Comparison of ENCODE assay signal across 9 mouse cellular contexts in genomic region chr8:121376116-121376950, GRCm38 (mm10).
DNase-seq lines count a peak whose midpoint lies in the region; ATAC-seq lines count a peak whose summit lies in the region.
"Had no signal": no experiment of that assay in that cellular context is flagged by ENCODE, and none has a peak within 500 bp of the region (broad histone marks: within the 10 kb centered on the region; RNA-seq: fewer than 3 reads in every experiment).

No protein-coding gene starts in this region.

- peaks cover 15% of the 10 kb centered on the region for H3K27me3 ChIP-seq in neural tube, embryonic 15.5 days (replicated peaks)
- no peaks in the 10 kb centered on the region for H3K27me3 ChIP-seq in heart, embryonic 15.5 days
- no peaks in the 10 kb centered on the region for H3K27me3 ChIP-seq in stomach, embryonic 16.5 days (ENCODE audit: control insufficient read depth, insufficient read depth, low read length)

- H3K27ac ChIP-seq in neural tube, embryonic 15.5 days (replicated peaks): no peak overlapping the region
- H3K27ac ChIP-seq in heart, embryonic 15.5 days: peak overlapping the region; percentile 94
- H3K27ac ChIP-seq in stomach, embryonic 16.5 days (ENCODE audit: low read length): no peak overlapping the region; the same call in 1 of the 2 replicates
- H3K27ac ChIP-seq: midbrain, embryonic 12.5 days had no signal

- ATAC-seq in neural tube, embryonic 15.5 days (ENCODE audit: low FRiP score): no peak
- peak; percentile 88 for ATAC-seq in heart, embryonic 15.5 days (replicated peaks; ENCODE audit: insufficient number of reproducible peaks, insufficient read depth, low FRiP score, low read depth)
- peak; percentile 35; the same call in 1 of the 2 replicates for ATAC-seq in stomach, embryonic 16.5 days (ENCODE audit: insufficient read depth, low FRiP score)
- ATAC-seq in megakaryocyte, adult 5-6 weeks (ENCODE audit: poor library complexity, severe bottlenecking): no peak

- no peaks in the 10 kb centered on the region for H3K36me3 ChIP-seq in neural tube, embryonic 15.5 days
- H3K36me3 ChIP-seq in heart, embryonic 15.5 days: no peaks in the 10 kb centered on the region
- H3K36me3 ChIP-seq in stomach, embryonic 16.5 days (ENCODE audit: control insufficient read depth, insufficient read depth, low read length): no peaks in the 10 kb centered on the region
- H3K36me3 ChIP-seq: midbrain, embryonic 12.5 days had no signal

- H3K9me3 ChIP-seq in neural tube, embryonic 15.5 days (replicated peaks): no peaks in the 10 kb centered on the region
- H3K9me3 ChIP-seq in heart, embryonic 15.5 days (replicated peaks): no peaks in the 10 kb centered on the region
- H3K9me3 ChIP-seq in stomach, embryonic 16.5 days (replicated peaks; ENCODE audit: control insufficient read depth, low read length): no peaks in the 10 kb centered on the region
- H3K9me3 ChIP-seq: midbrain, embryonic 12.5 days had no signal

- WGBS in neural tube, embryonic 15.5 days: 60% methylated on average over 10 of the region's 10 CpGs
- 35% methylated on average over 10 of the region's 10 CpGs for WGBS in heart, embryonic 15.5 days
- 66% methylated on average over 10 of the region's 10 CpGs for WGBS in stomach, embryonic 16.5 days

- no peak overlapping the region for H3K4me3 ChIP-seq in neural tube, embryonic 15.5 days (replicated peaks)
- H3K4me3 ChIP-seq in heart, embryonic 15.5 days: no peak overlapping the region
- H3K4me3 ChIP-seq in stomach, embryonic 16.5 days (replicated peaks; ENCODE audit: low read length): no peak overlapping the region
- H3K4me3 ChIP-seq: midbrain, embryonic 12.5 days had no signal

- no peak overlapping the region for H3K4me2 ChIP-seq in neural tube, embryonic 15.5 days
- no peak overlapping the region for H3K4me2 ChIP-seq in heart, embryonic 15.5 days
- H3K4me2 ChIP-seq in stomach, embryonic 16.5 days (ENCODE audit: low read depth, low read length): no peak overlapping the region
- H3K4me2 ChIP-seq: midbrain, embryonic 12.5 days had no signal

- DNase-seq in neural tube, embryonic 10.5 days (ENCODE audit: extremely low spot score, low spot score): peak; percentile 35
- DNase-seq in cerebellum, adult 9-11 months: peak; percentile 36
- DNase-seq in kidney, postnatal 4 days: peak; percentile 88 to 91
- DNase-seq in c-Kit-positive CD71-positive TER-119-positive erythroid progenitor cells, embryonic 14.5 days (ENCODE audit: low spot score): no peak

- no peak overlapping the region for H3K9ac ChIP-seq in neural tube, embryonic 15.5 days (replicated peaks)
- H3K9ac ChIP-seq in heart, embryonic 15.5 days: no peak overlapping the region
- no peak overlapping the region for H3K9ac ChIP-seq in stomach, embryonic 16.5 days (ENCODE audit: low read length)
- H3K9ac ChIP-seq: midbrain, embryonic 12.5 days had no signal

- H3K4me1 ChIP-seq in neural tube, embryonic 15.5 days: peaks cover 10% of the 10 kb centered on the region
- peaks cover 47% of the 10 kb centered on the region for H3K4me1 ChIP-seq in heart, embryonic 15.5 days (replicated peaks)
- H3K4me1 ChIP-seq in stomach, embryonic 16.5 days (ENCODE audit: control insufficient read depth, insufficient read depth, low read length): peaks cover 28% of the 10 kb centered on the region

Comparison
In these comparisons a context has a peak if more than half of its experiments do, and no peak if none do; other contexts are left out.
1. ATAC-seq: peak in heart, embryonic 15.5 days (single experiment) and stomach, embryonic 16.5 days (single experiment); none in neural tube, embryonic 15.5 days (single experiment) and megakaryocyte, adult 5-6 weeks (single experiment).